Mouse (Mus musculus) intestine, postnatal 0 days (tissue): ENCODE results near the gene Araf. TPM values are rescaled to one million over a fixed set of nuclear protein-coding genes. Genes with fewer than 3 reads are reported as not detected.

Source experiments
- ATAC-seq: fragments of 200-750 bp; cut with Nextera tagmentation; 2 replicates; pipeline ENCODE4 v1.8.0; 2017; ENCODE audit warnings: mild to moderate bottlenecking, moderate TSS enrichment, moderate library complexity
- H3K27ac ChIP-seq: fragments of 300-500 bp; sonication (generic); 2 replicates; pipeline ENCODE4 v1.5.1; 2014; ENCODE audit warnings: mild to moderate bottlenecking, low read depth, low read length, moderate library complexity
- H3K27me3 ChIP-seq: fragments of 300-500 bp; sonication (generic); replicated peaks from 2 replicates; pipeline ENCODE4 v1.6.1; 2014; ENCODE audit warnings: low read length, mixed read lengths; ENCODE audit not compliant: control insufficient read depth, insufficient read depth
- H3K36me3 ChIP-seq: fragments of 300-500 bp; sonication (generic); 2 replicates; pipeline ENCODE4 v1.6.1; 2014; ENCODE audit warnings: mild to moderate bottlenecking, moderate library complexity; ENCODE audit not compliant: control insufficient read depth, insufficient read depth
- H3K4me1 ChIP-seq: fragments of 300-500 bp; sonication (generic); replicated peaks from 2 replicates; pipeline ENCODE4 v1.6.1; 2014; ENCODE audit warnings: antibody characterized with exemption, low read length, mixed read lengths; ENCODE audit not compliant: control insufficient read depth, insufficient read depth
- H3K4me2 ChIP-seq: fragments of 300-500 bp; sonication (generic); replicated peaks from 2 replicates; pipeline ENCODE4 v1.6.1; 2014; ENCODE audit warnings: low read depth, mild to moderate bottlenecking, moderate library complexity
- H3K4me3 ChIP-seq: fragments of 300-500 bp; sonication (generic); 2 replicates; pipeline ENCODE4 v1.5.1; 2014; ENCODE audit warnings: low read depth, low read length
- H3K9ac ChIP-seq: fragments of 300-500 bp; sonication (generic); 2 replicates; pipeline ENCODE4 v1.6.1; 2014; ENCODE audit warnings: mild to moderate bottlenecking, low read depth, low read length
- H3K9me3 ChIP-seq: fragments of 300-500 bp; sonication (generic); 2 replicates; pipeline ENCODE4 v1.6.1; 2016; ENCODE audit warnings: mixed run types; ENCODE audit not compliant: control insufficient read depth
- CTCF ChIP-seq: sonication (generic); IDR thresholded peaks from 2 replicates; pipeline ENCODE4 v1.5.1; 2016; ENCODE audit warnings: low read depth, mild to moderate bottlenecking, control low read depth, antibody characterized with exemption, moderate library complexity
- WGBS: fragments of 180-500 bp; shearing (Covaris S2); extraction: QIAGEN DNeasy Blood & Tissue Kit; methylation state at CpG from one replicate; pipeline ENCODE4 v1.1.7; 2014; 5-methylcytosine and 5-hydroxymethylcytosine counted together
- polyA plus RNA-seq: library from polyadenylated mRNA; unstranded; fragments of >200 nt; fragmentation: Nextera tagmentation; extraction: Ambion mirVana; gene quantifications from 2 replicates; pipeline ENCODE4 v1.2.1, GENCODE M21; 2015

Gene Araf
- polyA plus RNA-seq: 67.0 and 69.2 TPM in 2 replicates

GRCm38 (mm10) chrX:20797681-20798080, at the start of gene Araf:
Araf (plus strand) TSS chrX:20797814.
- Histone ChIP-seq H3K9me3 (no peaks in the 10 kb centered on the region), H3K27me3 (no peaks in the 10 kb centered on the region), H3K4me2 (peak within 1 kb of the TSS; percentile 57), H3K4me1 (no peaks in the 10 kb centered on the region), H3K27ac (peak within 1 kb of the TSS; percentile 62; the same call in 1 of the 2 replicates), H3K9ac (peak within 1 kb of the TSS; percentile 26; the same call in 1 of the 2 replicates), H3K36me3 (no peaks in the 10 kb centered on the region), H3K4me3 (peak within 1 kb of the TSS; percentile 38)
- WGBS: 23% methylated on average over 6 of the region's 7 CpGs
- ATAC-seq: peak; percentile 19
- TF ChIP-seq CTCF: no peak

DNA sequence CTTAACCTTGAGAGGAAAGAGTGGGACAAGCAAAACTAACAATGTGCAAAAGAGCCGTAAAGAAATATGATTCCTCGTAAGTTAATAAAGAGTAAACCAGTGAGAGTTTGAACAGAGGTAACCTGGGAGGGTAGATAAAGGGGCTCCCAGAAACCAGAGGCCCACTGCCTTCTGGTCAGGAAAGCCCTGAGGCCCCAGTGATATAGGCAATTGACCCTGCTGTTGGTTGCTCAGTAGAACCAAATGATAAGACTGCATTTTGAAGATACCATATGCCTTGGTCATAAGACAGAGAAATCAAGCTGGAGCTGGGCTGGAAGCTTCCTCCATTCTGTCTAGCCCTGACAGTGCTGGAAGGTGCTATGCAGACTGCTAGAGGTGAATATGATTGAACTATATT, 48.8 kb upstream of the Araf start:
- H3K36me3 ChIP-seq: no peaks in the 10 kb centered on the region
- H3K4me2 ChIP-seq: no peak overlapping the region
- no peak overlapping the region for H3K9ac ChIP-seq
- no peaks in the 10 kb centered on the region for H3K4me1 ChIP-seq
- 61% methylated on average over 2 of the region's 2 CpGs for WGBS
- no peak overlapping the region for H3K4me3 ChIP-seq
- no peaks in the 10 kb centered on the region for H3K9me3 ChIP-seq
- H3K27ac ChIP-seq: no peak overlapping the region
- H3K27me3 ChIP-seq: no peaks in the 10 kb centered on the region
- no peak for TF ChIP-seq CTCF
- ATAC-seq: no peak

DNA sequence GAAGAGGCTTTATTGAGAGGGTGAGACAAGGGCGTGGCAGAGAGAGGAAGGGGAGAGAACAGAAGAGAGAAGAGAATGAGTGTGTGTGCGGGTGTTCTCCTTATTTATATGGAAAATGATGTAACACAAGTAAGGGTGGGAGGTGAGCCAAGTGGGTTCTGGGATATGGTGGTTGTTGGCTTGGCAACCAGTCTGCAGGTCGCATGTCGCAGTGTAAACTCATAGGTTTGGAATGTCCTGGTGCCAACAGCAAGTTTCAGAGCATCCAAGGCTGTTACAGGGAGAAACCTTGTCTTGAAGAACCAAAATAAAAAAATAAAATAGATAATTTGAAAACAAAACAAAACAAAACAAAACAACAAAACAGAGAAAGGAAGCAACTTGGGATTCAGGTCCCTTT, 36.4 kb upstream of the Araf start:
- H3K9me3 ChIP-seq: no peaks in the 10 kb centered on the region
- ATAC-seq: no peak
- 75% methylated on average over 4 of the region's 4 CpGs for WGBS
- H3K36me3 ChIP-seq: no peaks in the 10 kb centered on the region
- H3K4me1 ChIP-seq: no peaks in the 10 kb centered on the region
- no peaks in the 10 kb centered on the region for H3K27me3 ChIP-seq
- H3K9ac ChIP-seq: no peak overlapping the region
- no peak overlapping the region for H3K27ac ChIP-seq
- no peak for TF ChIP-seq CTCF
- H3K4me3 ChIP-seq: no peak overlapping the region
- no peak overlapping the region for H3K4me2 ChIP-seq

- Histone ChIP-seq H3K4me2 (no peak overlapping the region), H3K27me3 (no peaks in the 10 kb centered on the region), H3K9me3 (no peaks in the 10 kb centered on the region), H3K4me3 (no peak overlapping the region), H3K9ac (no peak overlapping the region), H3K36me3 (no peaks in the 10 kb centered on the region), H3K27ac (no peak overlapping the region), H3K4me1 (no peaks in the 10 kb centered on the region)
- peak; percentile 86 for TF ChIP-seq CTCF
- 0 out of 2 replicates have a peak, but pooled peaks have one; percentile 60 for ATAC-seq
- WGBS: 10% methylated on average over 1 of the region's 1 CpGs
Measured at GRCm38 (mm10) chrX:20770697-20771381, 26.8 kb upstream of the Araf start.

- Histone ChIP-seq H3K4me1 (no peaks in the 10 kb centered on the region), H3K4me3 (no peak overlapping the region), H3K4me2 (no peak overlapping the region), H3K36me3 (no peaks in the 10 kb centered on the region), H3K27me3 (no peaks in the 10 kb centered on the region), H3K9ac (no peak overlapping the region), H3K9me3 (no peaks in the 10 kb centered on the region), H3K27ac (no peak overlapping the region)
- ATAC-seq: no peak
- 45% methylated on average over 2 of the region's 2 CpGs for WGBS
- no peak for TF ChIP-seq CTCF
Measured at GRCm38 (mm10) chrX:20771666-20772065, 25.9 kb upstream of the Araf start.

GRCm38 (mm10) chrX:20775271-20776016, 22.2 kb upstream of the Araf start:
- Histone ChIP-seq H3K27ac (no peak overlapping the region), H3K4me1 (no peaks in the 10 kb centered on the region), H3K9ac (no peak overlapping the region), H3K4me3 (no peak overlapping the region), H3K4me2 (no peak overlapping the region), H3K9me3 (no peaks in the 10 kb centered on the region), H3K36me3 (no peaks in the 10 kb centered on the region), H3K27me3 (no peaks in the 10 kb centered on the region)
- WGBS: 60% methylated on average over 19 of the region's 19 CpGs
- TF ChIP-seq CTCF: no peak
- ATAC-seq: no peak
